Mouse (Mus musculus) adrenal gland, postnatal 25 days (tissue): ENCODE measurements around the gene Olfr1084. TPM values are rescaled to one million over a fixed set of nuclear protein-coding genes. Genes with fewer than 3 reads are reported as not detected.
"Not testable (repeated sequence)": the region's sequence is repeated elsewhere in the genome, so short reads cannot be mapped to it uniquely, and the experiment has no call there.

Source experiments
- DNase-seq: peaks from one replicate; pipeline ENCODE4 v3.0.0; 2021; ENCODE audit warnings: mixed read lengths
- long read RNA-seq: library from polyadenylated mRNA; stranded (forward); transcript quantifications from one replicate; pipeline ENCODE4 v2.0.0, GENCODE M21; 2021
- total RNA-seq: library from RNA; stranded (reverse); gene quantifications from 2 replicates; pipeline ENCODE4 v1.2.3, GENCODE M21; 2021

Gene Olfr1084
- total RNA-seq, result not detected in 2 replicates
- long read RNA-seq, result 0 reads

- DNase-seq, result not testable (repeated sequence)
These were observed at the start of gene Olfr1084 for GRCm38 (mm10) chr2:86639625-86640024. Olfr1084 (minus strand) TSS chr2:86639725.

GRCm38 (mm10) chr2:86679992-86680391 lies 40.5 kb upstream of the Olfr1084 start, which contains the start of gene Olfr1086:
Olfr1086 (minus strand) TSS chr2:86680092.
- no peak for DNase-seq

DNA sequence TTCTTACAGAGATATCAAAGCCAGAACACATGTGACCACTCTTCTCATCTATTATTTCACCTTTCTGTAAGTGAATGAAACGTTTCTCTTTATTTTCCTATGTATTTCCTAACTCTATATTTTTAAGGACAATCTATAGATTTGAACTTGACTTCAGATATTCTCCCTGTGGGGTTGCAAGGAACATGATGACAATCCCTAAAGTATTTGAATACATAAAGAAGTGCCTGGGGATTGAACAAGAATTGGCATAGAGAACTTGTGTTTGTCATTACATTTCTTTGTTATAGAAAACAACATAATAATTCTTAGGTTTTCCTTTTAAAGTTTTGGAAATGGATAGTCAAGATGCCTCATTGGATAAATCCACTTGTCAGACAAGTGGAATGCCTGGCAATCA lies 22.4 kb upstream of the Olfr1084 start, which contains the start of gene Olfr1085:
Gene Olfr1085 (minus strand): TSS at position 101 of the 400 bp plus-strand sequence.
- no peak for DNase-seq

DNA sequence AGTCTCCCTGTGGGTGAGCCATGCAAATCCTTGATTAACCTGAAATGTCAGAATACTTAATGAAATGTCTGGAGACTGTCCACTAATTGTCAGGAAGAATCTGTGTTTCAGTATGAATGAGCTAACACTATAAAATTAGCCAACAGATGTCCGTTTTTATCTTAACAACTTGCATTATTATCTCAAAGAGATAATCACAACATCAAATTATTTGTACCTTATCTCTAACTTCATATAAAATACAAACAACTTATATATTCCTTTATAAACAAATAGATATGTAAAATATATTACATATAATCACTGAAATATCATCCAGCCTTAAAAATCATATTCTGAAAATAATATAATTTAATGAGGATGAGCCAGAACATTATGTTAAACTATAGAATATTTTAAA lies 40.7 kb downstream of the Olfr1084 start, which contains the start of gene Olfr1082:
Gene Olfr1082 (minus strand): TSS at position 101 of the 400 bp plus-strand sequence.
- not testable (repeated sequence) for DNase-seq

Other genes with a start within 250 kb of the Olfr1084 start
- gene Olfr1061, start 225.7 kb downstream of the Olfr1084 start, total RNA-seq, result not detected in 2 replicates
- not detected in 2 replicates for gene Olfr1062, start 213.0 kb downstream of the Olfr1084 start, total RNA-seq
- not detected in 2 replicates for gene Olfr1065, start 189.1 kb downstream of the Olfr1084 start, total RNA-seq
- not detected in 2 replicates for gene Olfr1066, start 183.5 kb downstream of the Olfr1084 start, total RNA-seq
- not detected in 2 replicates for gene Olfr228, start 152.3 kb downstream of the Olfr1084 start, total RNA-seq
- gene Olfr1076, start 131.3 kb downstream of the Olfr1084 start, total RNA-seq, result not detected in 2 replicates
- not detected in 2 replicates for gene Olfr1079, start 97.2 kb downstream of the Olfr1084 start, total RNA-seq
- gene Olfr1080, start 81.5 kb downstream of the Olfr1084 start, total RNA-seq, result not detected in 2 replicates
- gene Olfr1082, start 40.8 kb downstream of the Olfr1084 start, total RNA-seq, result not detected in 2 replicates
- gene Olfr1085, start 22.3 kb upstream of the Olfr1084 start, total RNA-seq, result not detected in 2 replicates
- not detected in 2 replicates for gene Olfr1086, start 40.4 kb upstream of the Olfr1084 start, total RNA-seq
- gene Olfr1087, start 58.7 kb upstream of the Olfr1084 start, total RNA-seq, result not detected in 2 replicates
- not detected in 2 replicates for gene Olfr1089, start 94.0 kb upstream of the Olfr1084 start, total RNA-seq
- gene Olfr1090, start 119.3 kb upstream of the Olfr1084 start, total RNA-seq, result not detected in 2 replicates
- gene Olfr1093, start 142.8 kb upstream of the Olfr1084 start, total RNA-seq, result not detected in 2 replicates
- not detected in 2 replicates for gene Olfr141, start 170.3 kb upstream of the Olfr1084 start, total RNA-seq
- not detected in 2 replicates for gene Olfr1094, start 184.9 kb upstream of the Olfr1084 start, total RNA-seq
- gene Olfr1095, start 212.0 kb upstream of the Olfr1084 start, total RNA-seq, result not detected in 2 replicates
- not detected in 2 replicates for gene Gm13723, start 235.1 kb upstream of the Olfr1084 start, total RNA-seq